Mouse (Mus musculus): ENCODE measurements around the gene Efna2.

Efna2 gene

GRCm38 (mm10) chr10:80227166-80227539, 47.9 kb downstream of the Efna2 start:
- DNase-seq (ENCODE audit: low read depth, low spot score), result no peak

- no peak for DNase-seq (ENCODE audit: low read depth, low spot score)
These were observed 48.8 kb downstream of the Efna2 start for GRCm38 (mm10) chr10:80227877-80228775.

- DNase-seq (ENCODE audit: low read depth, low spot score), result no peak
These were observed 57.0 kb downstream of the Efna2 start for GRCm38 (mm10) chr10:80236145-80236825.

GRCm38 (mm10) chr10:80237020-80237419, 57.7 kb downstream of the Efna2 start:
- no peak for DNase-seq (ENCODE audit: low read depth, low spot score)

- no peak for DNase-seq (ENCODE audit: low read depth, low spot score)
These were observed 59.0 kb downstream of the Efna2 start for GRCm38 (mm10) chr10:80238306-80238705.

All from WW6 (cell line).